8 mouse cellular contexts compared by ENCODE assay signal in genomic region chr8:87235341-87236075, GRCm38 (mm10).
DNase-seq lines count a peak whose midpoint lies in the region; ATAC-seq and TF ChIP-seq lines count a peak whose summit lies in the region.

No protein-coding gene starts in this region.

- no peak for TF ChIP-seq EP300 in heart, postnatal 0 days (IDR thresholded peaks at IDR 0.05; ENCODE audit: low read depth)

- H3K9ac ChIP-seq in heart, postnatal 0 days (replicated peaks; ENCODE audit: low read depth, low read length), result no peak overlapping the region
- 0 out of 2 replicates have a peak overlapping the region, but pooled peaks have one; percentile 0 for H3K9ac ChIP-seq in hindbrain, embryonic 13.5 days

- 37% methylated on average over 18 of the region's 18 CpGs for WGBS in heart, postnatal 0 days
- WGBS in hindbrain, embryonic 13.5 days, result 34% methylated on average over 18 of the region's 18 CpGs

- H3K36me3 ChIP-seq in heart, postnatal 0 days (replicated peaks; ENCODE audit: control insufficient read depth, insufficient read depth, low read length), result no peaks in the 10 kb centered on the region
- H3K36me3 ChIP-seq in hindbrain, embryonic 13.5 days, result no peaks in the 10 kb centered on the region

- intact Hi-C loops in heart, postnatal 36 days (cut with DNase I), result no loop called here

- H3K9me3 ChIP-seq in heart, postnatal 0 days (replicated peaks; ENCODE audit: control insufficient read depth, low read length), result no peaks in the 10 kb centered on the region
- H3K9me3 ChIP-seq in hindbrain, embryonic 13.5 days, result no peaks in the 10 kb centered on the region

- no peak for DNase-seq in heart, postnatal 0 days (ENCODE audit: low spot score)
- no peak for DNase-seq in heart, postnatal 36 days
- peak; percentile 88 for DNase-seq in cerebellum, adult 9-11 months
- DNase-seq in mesoderm, embryonic 11.5 days (ENCODE audit: low read depth, low spot score), result peak; percentile 66
- DNase-seq in telencephalon, adult 2 months (ENCODE audit: low read depth, low spot score), result peak; percentile 58
- DNase-seq in adrenal gland, postnatal 14 days, result no peak
- no peak for DNase-seq in MN1 (ENCODE audit: low spot score)

- no peaks in the 10 kb centered on the region for H3K4me1 ChIP-seq in heart, postnatal 0 days (ENCODE audit: control insufficient read depth, insufficient read depth)
- peaks cover 69% of the 10 kb centered on the region for H3K4me1 ChIP-seq in hindbrain, embryonic 13.5 days (replicated peaks)

- ATAC-seq in heart, postnatal 0 days (ENCODE audit: insufficient read depth, low read depth), result no peak
- ATAC-seq in hindbrain, embryonic 13.5 days (ENCODE audit: low FRiP score), result peak; percentile 62

- TF ChIP-seq CTCF in heart, postnatal 0 days (IDR thresholded peaks at IDR 0.05; ENCODE audit: low read depth), result no peak

- H3K4me3 ChIP-seq in heart, postnatal 0 days (ENCODE audit: low read depth, low read length), result no peak overlapping the region
- H3K4me3 ChIP-seq in hindbrain, embryonic 13.5 days, result peak overlapping the region; percentile 25

- peak overlapping the region; percentile 23; the same call in 1 of the 2 replicates for H3K4me2 ChIP-seq in heart, postnatal 0 days (ENCODE audit: low read depth, low read length)
- H3K4me2 ChIP-seq in hindbrain, embryonic 13.5 days, result peak overlapping the region; percentile 46

- no peak overlapping the region for H3K27ac ChIP-seq in heart, postnatal 0 days (ENCODE audit: low read depth)
- H3K27ac ChIP-seq in hindbrain, embryonic 13.5 days, result peak overlapping the region; percentile 82

- H3K27me3 ChIP-seq in heart, postnatal 0 days (ENCODE audit: control insufficient read depth, insufficient read depth, low read length), result no peaks in the 10 kb centered on the region
- H3K27me3 ChIP-seq in hindbrain, embryonic 13.5 days, result 0 out of 2 replicates have a peak, but pooled peaks cover 3% of the 10 kb centered on the region

Comparison
In these comparisons a context has a peak if more than half of its experiments do, and no peak if none do; other contexts are left out.
1. DNase-seq: peak in cerebellum, adult 9-11 months (single experiment), mesoderm, embryonic 11.5 days (single experiment) and telencephalon, adult 2 months (single experiment); none in heart, postnatal 0 days (single experiment), heart, postnatal 36 days (0 of 2), adrenal gland, postnatal 14 days (single experiment) and MN1 (single experiment).